Mouse (Mus musculus) heart, postnatal 25 days (tissue): Measurements from ENCODE around the gene Zmym5. TPM values are rescaled to one million over a fixed set of nuclear protein-coding genes. Genes with fewer than 3 reads are reported as not detected.
A peak's percentile ranks its signal among the peaks of the same experiment; 100 is the strongest.
"Not testable (repeated sequence)": the region's sequence is repeated elsewhere in the genome, so short reads cannot be mapped to it uniquely, and the experiment has no call there.

Experiments
- DNase-seq: peaks from one replicate; pipeline ENCODE4 v3.0.0; 2022; ENCODE audit warnings: low spot score
- intact Hi-C: fragments of 180-260 bp; cut with DNase I; formaldehyde crosslinking; loops from one replicate; pipeline ENCODE4 v1.15.1; 2025
- total RNA-seq, 2 experiments: library from RNA; stranded (reverse); gene quantifications; 2 replicates each; pipeline ENCODE4 v1.2.3; 2021

The Zmym5 gene
- total RNA-seq, 2 experiments from 2014 or later, result 20.5 to 22.4 TPM

- intact Hi-C loops, result loop anchor here (2.0 to 5.0 kb wide), 2 partner anchors 34 to 111 kb away; partner anchors contain the start of gene Mphosph8
- peak; percentile 94 for DNase-seq
Measured at GRCm38 (mm10) chr14:56778200-56778932, 33.1 kb downstream of the Zmym5 start, which contains the start of gene Pspc1. Gene Pspc1 (minus strand): TSS chr14:56778316.

GRCm38 (mm10) chr14:56777360-56778136 is 34.0 kb downstream of the Zmym5 start:
- peak; percentile 50 for DNase-seq
- intact Hi-C loops, result loop anchor here (2.0 to 5.0 kb wide), 2 partner anchors 35 to 110 kb away; partner anchors contain the start of gene Mphosph8

GRCm38 (mm10) chr14:56776571-56777238 is 34.8 kb downstream of the Zmym5 start:
- DNase-seq, result no peak
- intact Hi-C loops, result loop anchor here (5.0 kb wide), 1 partner anchor 109 kb away; the partner anchor contains the start of gene Mphosph8

- no peak for DNase-seq
- intact Hi-C loops, result loop anchor here (5.0 kb wide), 1 partner anchor 108 kb away; the partner anchor contains the start of gene Mphosph8
Measured at GRCm38 (mm10) chr14:56775416-56775815, 36.1 kb downstream of the Zmym5 start.

GRCm38 (mm10) chr14:56766438-56766837 is 45.1 kb downstream of the Zmym5 start:
- intact Hi-C loops, result not testable (repeated sequence)

GRCm38 (mm10) chr14:56765117-56765516 is 46.4 kb downstream of the Zmym5 start:
- DNase-seq, intact Hi-C loops: not testable (repeated sequence)

More at GRCm38 (mm10) chr14:56766438-56766837, 45.1 kb downstream of the Zmym5 start:
- not testable (repeated sequence) for DNase-seq

GRCm38 (mm10) chr14:56751282-56751681 is 60.2 kb downstream of the Zmym5 start:
- intact Hi-C loops, result no loop called here
- no peak for DNase-seq

Other genes starting within 250 kb of the Zmym5 start
- gene Cenpj, start 236.3 kb downstream of the Zmym5 start, total RNA-seq, result 1 to 10 TPM; 2.5 to 4.2 TPM
- gene Parp4, start 236.1 kb downstream of the Zmym5 start, total RNA-seq, result 10 to 100 TPM; 23.8 to 25.6 TPM
- gene Mphosph8, start 143.5 kb downstream of the Zmym5 start, total RNA-seq, result 10 to 100 TPM; 23.8 to 26.1 TPM
- gene Pspc1, start 33.4 kb downstream of the Zmym5 start, total RNA-seq, result 10 to 100 TPM; 13.1 to 14.6 TPM
- gene Zmym2, start 74.9 kb upstream of the Zmym5 start, total RNA-seq, result 10 to 100 TPM; 31.2 to 36.2 TPM
- gene Gja3, start 246.4 kb upstream of the Zmym5 start, total RNA-seq, result 10 to 100 TPM; 18.4 to 19.5 TPM